In genomic region chr10:19699331-19699730, GRCm38 (mm10) we compare ENCODE assay signal across 33 mouse cellular contexts. TPM values are rescaled to one million over a fixed set of nuclear protein-coding genes. Genes with fewer than 3 reads are reported as not detected.
"Had no signal": no experiment of that assay in that cellular context is flagged by ENCODE, and none has a peak within 500 bp of the region (broad histone marks: within the 10 kb centered on the region; RNA-seq: fewer than 3 reads in every experiment).

No protein-coding gene starts in this region.

- H3K4me3 ChIP-seq: gastrocnemius, adult 2 months; heart, embryonic 10.5 days; heart, embryonic 12.5 days; hindbrain, embryonic 10.5 days; hindbrain, embryonic 12.5 days; intestine, embryonic 15.5 days; layer of hippocampus, adult 2 months; limb, embryonic 13.5 days; limb, embryonic 15.5 days; liver, embryonic 12.5 days had no signal

- H3K4me1 ChIP-seq: hindbrain, embryonic 10.5 days; hindbrain, embryonic 12.5 days; intestine, embryonic 15.5 days; limb, embryonic 13.5 days; limb, embryonic 15.5 days; liver, embryonic 12.5 days had no signal

- H3K27ac ChIP-seq: gastrocnemius, adult 2 months; heart, embryonic 10.5 days; hindbrain, embryonic 10.5 days; hindbrain, embryonic 12.5 days; hindbrain, embryonic 14.5 days; intestine, embryonic 15.5 days; layer of hippocampus, adult 2 months; limb, embryonic 13.5 days; limb, embryonic 15.5 days; liver, embryonic 12.5 days; liver, embryonic 14.5 days had no signal

- H3K4me2 ChIP-seq: heart, embryonic 12.5 days; hindbrain, embryonic 12.5 days; hindbrain, embryonic 14.5 days; intestine, embryonic 15.5 days; limb, embryonic 13.5 days; limb, embryonic 15.5 days; liver, embryonic 12.5 days had no signal

- ATAC-seq: hindbrain, embryonic 16.5 days; inflammation-experienced regulatory T-cells, adult 6 months; intestine, embryonic 15.5 days; intestine, postnatal 0 days; liver, embryonic 12.5 days had no signal

- H3K9me3 ChIP-seq: heart, embryonic 10.5 days; heart, embryonic 12.5 days; hindbrain, embryonic 10.5 days; hindbrain, embryonic 12.5 days; intestine, embryonic 15.5 days; limb, embryonic 13.5 days; limb, embryonic 15.5 days; liver, embryonic 12.5 days had no signal

- H3K36me3 ChIP-seq: heart, embryonic 10.5 days; heart, embryonic 12.5 days; hindbrain, embryonic 10.5 days; hindbrain, embryonic 12.5 days; intestine, embryonic 15.5 days; limb, embryonic 13.5 days; limb, embryonic 15.5 days; liver, embryonic 12.5 days had no signal

- H3K27me3 ChIP-seq: heart, embryonic 12.5 days; hindbrain, embryonic 12.5 days; intestine, embryonic 15.5 days; limb, embryonic 13.5 days; limb, embryonic 15.5 days; liver, embryonic 12.5 days had no signal

- H3K9ac ChIP-seq: heart, embryonic 12.5 days; hindbrain, embryonic 12.5 days; hindbrain, embryonic 14.5 days; intestine, embryonic 15.5 days; limb, embryonic 13.5 days; limb, embryonic 15.5 days; liver, embryonic 12.5 days; liver, embryonic 14.5 days had no signal

- DNase-seq: gastrocnemius, adult 2 months; gastrocnemius, postnatal 10 days; gastrocnemius, postnatal 25 days; heart, adult 18-20 months; heart, postnatal 10 days; heart, postnatal 4 days; kidney, adult 18-20 months; kidney, adult 8-10 months; kidney, postnatal 10 days; kidney, postnatal 25 days; kidney, postnatal 4 days; layer of hippocampus, adult 9-11 months; layer of hippocampus, postnatal 36 days; left cerebral cortex, postnatal 4 days had no signal

RNA-seq across cellular contexts. Expression of gene Il20ra, which starts 13.0 kb away (rescaled TPM):
- total RNA-seq: gastrocnemius, adult 2 months; gastrocnemius, postnatal 10 days; gastrocnemius, postnatal 25 days; gastrocnemius, postnatal 4 days; heart, adult 8-10 months; heart, postnatal 10 days; heart, postnatal 25 days; heart, postnatal 4 days; layer of hippocampus, adult 2 months; layer of hippocampus, postnatal 36 days; left cerebral cortex, postnatal 4 days; liver, adult 2 months had no signal
- polyA plus RNA-seq: heart, embryonic 12.5 days; kidney, embryonic 14.5 days; liver, adult 2 months had no signal
